In the genomic region with DNA sequence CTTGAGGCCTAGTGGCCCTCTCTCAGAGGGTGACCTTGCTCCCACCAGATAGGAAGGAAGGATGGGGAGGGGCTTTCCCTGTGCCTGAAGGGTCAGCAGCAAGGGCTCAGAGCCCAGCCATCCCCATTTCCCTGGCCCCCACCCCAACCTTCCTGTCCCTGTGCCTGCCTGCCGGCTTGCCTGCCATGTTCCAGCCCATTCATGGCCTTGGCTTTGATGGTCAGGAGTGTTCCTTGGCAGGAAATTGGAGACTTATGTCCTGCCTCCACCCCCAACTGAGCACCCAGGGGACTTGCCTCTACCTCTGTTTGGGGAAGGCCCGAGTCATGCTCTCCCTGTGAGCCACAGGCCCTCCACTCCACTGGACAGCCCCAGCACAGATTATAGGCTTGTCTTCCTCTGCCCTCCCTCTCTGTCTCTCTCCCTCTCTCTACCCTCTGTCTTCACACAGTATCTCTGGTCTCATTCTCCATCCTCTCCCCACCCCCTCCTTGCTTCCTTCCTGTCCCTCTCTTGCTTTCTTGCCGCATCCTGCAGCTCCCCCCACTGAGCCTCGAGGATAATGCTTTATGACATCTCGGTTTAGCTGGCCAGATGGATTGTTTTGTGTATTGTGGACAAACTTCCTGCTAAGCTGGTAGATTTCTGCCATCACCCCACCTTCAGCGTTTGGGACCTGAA, we compare ENCODE assay signal across 8 mouse cellular contexts. TPM values are rescaled to one million over a fixed set of nuclear protein-coding genes. Genes with fewer than 3 reads are reported as not detected.
A peak's percentile ranks its signal among the peaks of the same experiment; 100 is the strongest.
DNase-seq lines count a peak whose midpoint lies in the region; ATAC-seq and TF ChIP-seq lines count a peak whose summit lies in the region.

No protein-coding gene starts in this region.

- no peak for ATAC-seq in embryonic facial prominence, embryonic 14.5 days (ENCODE audit: low read depth)
- ATAC-seq in lung, embryonic 14.5 days (ENCODE audit: insufficient read depth): peak; percentile 13; the same call in 1 of the 2 replicates

- peak; percentile 31 for DNase-seq in embryo, embryonic 9.5 days (ENCODE audit: extremely low spot score)
- no peak for DNase-seq in embryo, embryonic 10.5 days (ENCODE audit: low spot score)
- peak; percentile 76 for DNase-seq in CD4-positive, CD25-positive, alpha-beta regulatory T cell, adult 2 months (ENCODE audit: low read depth, low spot score)
- DNase-seq in embryonic facial prominence, embryonic 14.5 days (ENCODE audit: low spot score): no peak
- peak; percentile 82 for DNase-seq in kidney, adult 11 months
- DNase-seq in lung, embryonic 14.5 days: peak; percentile 84
- DNase-seq in thymus, postnatal 4 days: peak; percentile 76
- no peak for DNase-seq in right cerebral cortex, adult 2 months (ENCODE audit: low spot score in 2 of 2)

- peaks cover 29% of the 10 kb centered on the region for H3K4me1 ChIP-seq in embryonic facial prominence, embryonic 14.5 days (ENCODE audit: control insufficient read depth, insufficient read depth, low read length)
- peaks cover 21% of the 10 kb centered on the region for H3K4me1 ChIP-seq in lung, embryonic 14.5 days (ENCODE audit: insufficient read depth)

- no peak overlapping the region for H3K4me2 ChIP-seq in embryonic facial prominence, embryonic 14.5 days (ENCODE audit: low read depth, low read length)
- H3K4me2 ChIP-seq in lung, embryonic 14.5 days: peak overlapping the region; percentile 91

- 0 out of 2 replicates have a peak overlapping the region, but pooled peaks have one; percentile 28 for H3K27ac ChIP-seq in embryonic facial prominence, embryonic 14.5 days (replicated peaks; ENCODE audit: low read depth, low read length)
- peak overlapping the region; percentile 94 for H3K27ac ChIP-seq in lung, embryonic 14.5 days (ENCODE audit: low read depth)

- H3K4me3 ChIP-seq in embryonic facial prominence, embryonic 14.5 days (ENCODE audit: low read depth, low read length): no peak overlapping the region
- H3K4me3 ChIP-seq in lung, embryonic 14.5 days (ENCODE audit: low read depth, low read length): no peak overlapping the region

- no peak overlapping the region for H3K9ac ChIP-seq in embryonic facial prominence, embryonic 14.5 days (ENCODE audit: low read depth, low read length)
- no peak overlapping the region for H3K9ac ChIP-seq in lung, embryonic 14.5 days

- H3K9me3 ChIP-seq in embryonic facial prominence, embryonic 14.5 days (ENCODE audit: control insufficient read depth, low read length): no peaks in the 10 kb centered on the region
- no peaks in the 10 kb centered on the region for H3K9me3 ChIP-seq in lung, embryonic 14.5 days (ENCODE audit: low read depth, low read length)

- H3K36me3 ChIP-seq in embryonic facial prominence, embryonic 14.5 days (ENCODE audit: control insufficient read depth, insufficient read depth, low read length): no peaks in the 10 kb centered on the region
- H3K36me3 ChIP-seq in lung, embryonic 14.5 days (ENCODE audit: insufficient read depth): 0 out of 2 replicates have a peak, but pooled peaks cover 1% of the 10 kb centered on the region

- TF ChIP-seq CTCF in lung, embryonic 14.5 days (IDR thresholded peaks at IDR 0.05; ENCODE audit: low read depth): peak; percentile 59

- 25% methylated on average over 6 of the region's 6 CpGs for WGBS in embryonic facial prominence, embryonic 14.5 days
- WGBS in lung, embryonic 14.5 days: 20% methylated on average over 6 of the region's 6 CpGs

- peaks cover 23% of the 10 kb centered on the region for H3K27me3 ChIP-seq in embryonic facial prominence, embryonic 14.5 days (replicated peaks; ENCODE audit: control insufficient read depth, insufficient read depth, low read length)
- peaks cover 18% of the 10 kb centered on the region for H3K27me3 ChIP-seq in lung, embryonic 14.5 days (ENCODE audit: insufficient read depth, low read length)

RNA-seq across cellular contexts. Expression of gene Plxnd1, which starts 1.5 kb away (rescaled TPM):
- 45.5 and 46.9 TPM in 2 replicates for polyA plus RNA-seq in embryonic facial prominence, embryonic 14.5 days (2014; fragmentation: Nextera tagmentation; extraction: Ambion mirVana)
- 81.9 and 84.2 TPM in 2 replicates for polyA plus RNA-seq in lung, embryonic 14.5 days (2014; fragmentation: Nextera tagmentation; extraction: Ambion mirVana)

RNA-seq across cellular contexts. Expression of gene H1foo, which starts 51.6 kb away (rescaled TPM):
- polyA plus RNA-seq in embryonic facial prominence, embryonic 14.5 days (2014; fragmentation: Nextera tagmentation; extraction: Ambion mirVana): not detected in 2 replicates
- polyA plus RNA-seq in lung, embryonic 14.5 days (2014; fragmentation: Nextera tagmentation; extraction: Ambion mirVana): not detected in 2 replicates

Comparison
In these comparisons a context has a peak if more than half of its experiments do, and no peak if none do; other contexts are left out.
1. DNase-seq: peak in embryo, embryonic 9.5 days (single experiment), CD4-positive, CD25-positive, alpha-beta regulatory T cell, adult 2 months (single experiment), kidney, adult 11 months (single experiment), lung, embryonic 14.5 days (single experiment) and thymus, postnatal 4 days (single experiment); none in embryo, embryonic 10.5 days (single experiment), embryonic facial prominence, embryonic 14.5 days (single experiment) and right cerebral cortex, adult 2 months (0 of 2).